Mouse (Mus musculus): ENCODE results near the gene Stra8.

DNA sequence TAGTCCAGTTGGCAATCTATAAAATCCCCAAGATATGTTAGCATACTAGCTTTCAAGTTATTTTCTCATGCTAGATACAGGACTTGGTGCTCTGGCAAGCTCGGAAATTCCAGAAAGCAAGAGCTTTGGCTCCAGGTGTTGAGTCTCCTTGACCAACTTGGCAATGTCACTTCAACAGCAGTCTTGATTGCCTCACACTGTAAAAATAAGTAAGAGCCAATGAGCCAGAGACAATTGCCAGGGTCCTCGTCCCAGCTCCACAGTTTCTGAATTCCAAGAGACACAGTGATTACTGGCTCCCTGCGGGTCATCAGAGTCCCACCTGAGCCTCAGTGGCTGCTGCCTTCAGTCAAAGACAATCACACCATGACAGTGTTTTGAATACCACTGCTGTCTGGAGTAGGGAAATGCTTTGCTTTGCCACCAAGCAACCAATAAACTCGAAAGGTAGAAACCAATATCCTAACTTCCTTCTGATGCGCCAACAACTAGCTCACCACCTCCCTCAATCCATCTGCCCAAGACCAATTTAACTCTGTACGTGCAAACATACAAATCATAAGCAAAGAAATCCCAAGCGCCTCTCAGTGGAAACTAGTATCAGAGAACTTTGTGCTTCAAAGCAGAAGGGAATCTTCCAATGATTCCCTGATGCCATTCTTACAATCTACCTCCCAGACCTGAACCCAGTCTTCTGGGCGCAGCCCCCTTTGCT is 10.2 kb upstream of the Stra8 start:
- TF ChIP-seq GATA1 (IDR thresholded peaks at IDR 0.05; ENCODE audit: low read length) (no peak), TAL1 (IDR thresholded peaks at IDR 0.05; ENCODE audit: low read length) (no peak)
